Mouse (Mus musculus) gastrocnemius, postnatal 4 days (tissue): ENCODE results near the gene Col23a1. TPM values are rescaled to one million over a fixed set of nuclear protein-coding genes. Genes with fewer than 3 reads are reported as not detected.
A peak's percentile ranks its signal among the peaks of the same experiment; 100 is the strongest.

ENCODE experiments used
- DNase-seq, 2 experiments: peaks; one replicate each; pipeline ENCODE4 v3.0.0; 2021 to 2022; ENCODE audit warnings: low spot score in 2 of 2, mixed read lengths in 2 of 2
- total RNA-seq, 2 experiments: library from RNA; stranded (reverse); gene quantifications; 2 replicates each; pipeline ENCODE4 v1.2.3; 2021

Col23a1 gene
- total RNA-seq, 2 experiments from 2014 or later = 25.0 to 34.6 TPM

DNA sequence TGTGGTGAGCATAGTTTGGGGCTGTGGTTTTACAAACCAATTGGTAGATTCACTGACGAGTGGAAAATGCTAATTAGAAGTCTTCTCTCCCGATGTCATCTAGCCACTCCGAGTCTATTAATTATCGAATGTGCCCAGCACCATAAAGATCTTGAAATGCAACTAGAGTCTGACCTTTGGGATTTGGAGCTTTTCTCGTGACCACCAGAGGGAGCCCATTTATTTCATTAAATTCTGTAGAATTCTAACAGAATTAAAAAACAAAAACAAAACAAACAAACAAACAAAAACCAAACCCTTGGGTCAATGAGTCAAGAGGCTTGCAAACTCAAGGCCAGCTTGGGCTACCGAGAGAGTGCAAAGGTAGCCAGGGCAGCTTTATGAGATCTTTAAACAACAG lies 37.2 kb downstream of the Col23a1 start:
- DNase-seq = no peak

DNA sequence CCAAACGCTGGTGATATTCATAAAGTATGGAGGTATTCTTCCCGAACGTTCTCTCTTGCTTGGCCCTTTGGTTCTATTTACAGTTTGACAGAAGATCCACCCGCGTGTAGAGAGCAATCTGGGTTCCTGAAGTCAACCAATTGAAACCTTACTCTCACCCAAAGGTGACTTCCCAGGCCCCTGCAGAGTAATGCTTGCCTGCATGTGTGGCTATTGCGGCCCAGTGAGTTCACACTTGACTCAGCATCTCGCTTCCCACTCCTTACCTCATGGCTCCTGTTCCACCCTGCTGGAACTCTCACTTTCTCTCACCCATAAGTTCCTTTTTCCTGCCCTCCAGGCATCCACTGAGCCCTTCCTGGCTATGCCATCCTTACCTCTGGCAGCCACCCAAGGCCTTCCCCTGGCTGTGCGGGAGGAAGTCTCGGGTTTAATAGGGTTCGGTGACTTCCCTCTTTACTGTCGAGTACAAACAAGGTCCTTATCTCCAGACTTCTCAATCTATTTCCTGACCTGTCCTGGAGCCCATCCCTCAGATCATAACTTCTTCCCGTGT lies 38.7 kb downstream of the Col23a1 start:
- DNase-seq = no peak

DNA sequence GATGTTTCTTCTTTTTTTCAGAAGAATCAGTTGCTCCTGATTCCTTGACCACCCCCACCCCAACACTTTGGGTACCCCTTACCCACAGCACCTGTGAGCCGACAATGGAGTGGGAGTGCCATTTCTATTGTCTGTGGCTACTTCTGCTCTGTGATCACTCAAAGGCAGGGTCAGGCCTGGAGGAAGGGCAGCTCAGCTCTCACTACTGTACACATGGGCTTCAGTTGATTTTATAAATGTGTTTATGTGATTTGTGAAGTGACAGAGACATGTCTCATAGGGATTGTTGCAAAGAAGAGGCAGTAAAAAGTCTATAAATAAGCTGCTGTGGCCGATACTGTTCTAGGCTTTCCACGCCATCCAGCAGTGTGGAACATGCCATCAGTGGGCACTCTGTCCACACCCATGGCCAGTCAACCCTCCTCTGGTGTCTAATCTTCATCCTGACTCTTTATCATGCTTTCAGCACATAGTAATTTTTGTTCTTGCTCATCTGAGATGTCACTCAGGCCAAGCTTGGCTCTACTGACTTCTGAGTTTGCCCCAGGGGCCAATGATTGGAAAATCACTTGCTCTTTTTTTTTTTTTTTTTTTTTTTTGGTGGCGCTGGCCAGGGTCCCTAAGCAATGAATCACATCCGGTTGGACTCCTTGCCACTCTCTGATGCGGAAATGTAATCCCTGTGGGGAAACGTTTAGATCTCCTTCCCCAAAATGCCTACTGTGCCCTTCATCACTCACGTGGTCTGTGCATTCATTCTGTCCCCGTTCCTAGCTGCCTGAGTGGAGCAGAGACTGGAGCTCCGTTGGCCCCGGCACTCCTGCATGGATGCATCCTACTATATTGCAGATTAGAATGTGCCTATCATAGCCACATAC lies 40.4 kb downstream of the Col23a1 start:
- DNase-seq = no peak

DNA sequence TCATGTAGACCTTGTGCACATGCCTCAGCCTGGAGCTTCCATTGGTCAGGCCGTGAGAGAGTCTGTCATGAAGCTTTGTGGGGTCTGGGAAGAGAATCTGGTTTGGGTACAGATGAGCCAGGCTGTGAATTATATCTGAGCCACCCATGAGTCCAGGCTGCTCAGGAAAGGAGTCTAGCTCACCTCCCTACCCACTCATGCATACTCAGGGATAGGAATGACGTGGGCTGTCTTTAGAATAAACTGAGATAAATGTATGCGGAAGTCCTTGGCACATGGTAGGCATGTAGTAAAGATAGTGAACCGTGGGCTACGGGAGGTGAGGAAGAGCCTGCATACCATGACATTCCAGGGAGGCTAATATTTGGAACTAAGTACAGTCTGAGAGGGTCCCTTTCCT lies 44.3 kb downstream of the Col23a1 start:
- DNase-seq = no peak

DNA sequence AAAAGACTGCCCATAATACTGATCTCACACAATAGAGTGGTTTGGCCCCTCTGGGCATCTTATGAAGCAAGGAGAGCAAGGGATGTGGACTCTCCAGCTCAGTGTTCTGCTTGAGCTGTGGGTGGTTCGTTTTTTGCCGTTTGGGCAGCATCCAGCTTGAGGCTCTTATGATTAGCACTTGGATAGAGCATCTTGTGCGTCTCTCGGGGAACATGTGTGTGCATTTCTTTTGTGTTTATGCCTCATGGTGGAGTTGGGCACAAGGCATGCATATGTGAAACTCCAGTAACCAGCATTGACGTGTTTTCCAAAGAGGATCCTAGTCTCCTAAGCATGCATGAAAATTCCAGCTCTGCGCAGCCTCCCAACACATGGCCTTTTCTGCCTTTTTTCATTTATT lies 47.9 kb downstream of the Col23a1 start:
- DNase-seq = no peak

DNA sequence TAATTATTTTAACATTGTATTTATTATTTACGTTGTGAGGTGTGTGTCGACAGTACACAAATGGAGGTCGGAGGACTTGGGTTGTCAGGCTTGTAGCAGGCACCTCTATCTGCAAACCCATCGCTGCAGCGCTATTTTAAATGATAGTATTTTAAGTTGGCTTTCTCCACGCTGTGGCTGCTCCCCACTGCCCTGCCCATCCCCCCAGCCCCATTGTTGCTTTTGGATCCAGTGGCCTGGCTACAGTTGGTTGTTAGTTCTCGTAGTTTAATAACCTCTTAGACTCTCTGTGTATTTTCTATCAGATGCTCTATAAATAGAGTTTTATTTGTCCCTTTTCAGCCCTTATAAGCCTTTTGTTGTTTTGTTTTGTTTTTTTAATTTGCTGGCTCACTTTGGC lies 48.7 kb downstream of the Col23a1 start:
- no peak for DNase-seq

DNA sequence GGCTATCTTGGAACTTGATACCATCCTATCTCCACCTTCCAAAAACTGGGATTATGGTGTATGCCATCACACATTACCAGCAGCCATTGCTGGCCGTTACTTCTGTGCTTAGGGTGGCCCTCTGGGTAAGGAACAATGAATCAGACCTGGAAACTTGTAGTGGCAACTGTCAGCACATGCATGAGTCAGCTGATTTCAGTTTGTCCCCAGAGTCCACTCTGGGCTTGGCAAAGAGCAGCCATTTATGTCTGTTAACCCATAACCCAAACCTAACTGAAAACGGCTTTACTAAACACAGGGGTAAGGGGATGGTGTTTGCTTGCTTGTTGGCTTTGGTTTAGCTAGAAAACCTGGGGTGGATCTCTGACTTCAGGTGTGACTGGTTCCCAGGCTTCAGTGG lies 51.4 kb downstream of the Col23a1 start:
- no peak for DNase-seq

DNA sequence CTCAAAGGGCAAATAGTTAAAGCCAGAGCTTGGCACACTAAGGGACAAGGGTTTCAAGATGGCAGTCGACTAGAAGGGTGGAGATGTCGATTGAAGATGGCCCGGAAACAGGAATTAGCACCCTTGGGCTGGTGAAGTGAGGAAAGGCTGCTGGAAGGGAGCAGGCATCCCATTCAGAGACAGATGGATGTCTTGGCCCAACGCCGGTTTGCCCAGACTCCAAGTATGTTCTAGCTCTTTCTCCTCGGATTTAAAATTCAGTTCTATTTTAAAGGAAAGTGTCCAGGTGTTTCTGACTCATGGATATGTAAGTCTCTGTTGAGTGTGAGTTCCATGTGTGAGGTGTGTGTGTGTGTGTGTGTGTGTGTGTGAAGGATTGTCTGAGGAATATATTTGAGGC lies 53.1 kb downstream of the Col23a1 start:
- DNase-seq = no peak

DNA sequence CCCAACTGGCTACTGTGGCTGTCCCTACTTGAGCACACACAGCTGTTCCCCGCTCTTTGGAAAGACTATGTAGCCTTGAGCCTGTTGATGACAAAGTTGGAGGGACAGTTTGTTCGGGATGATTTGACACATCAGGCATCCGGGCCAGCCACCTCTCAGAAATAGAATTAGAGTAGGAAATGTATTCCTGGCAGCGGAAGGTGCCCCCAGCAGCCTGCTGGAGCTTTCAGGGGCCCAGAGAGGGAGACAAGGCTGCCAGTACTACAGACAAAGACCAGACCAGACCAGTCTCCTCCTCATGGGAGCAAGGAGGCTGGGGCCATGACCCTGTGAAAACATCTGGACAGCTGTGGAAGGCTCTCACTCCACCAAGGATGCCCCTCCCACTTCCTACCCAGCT lies 53.6 kb downstream of the Col23a1 start:
- DNase-seq = no peak

DNA sequence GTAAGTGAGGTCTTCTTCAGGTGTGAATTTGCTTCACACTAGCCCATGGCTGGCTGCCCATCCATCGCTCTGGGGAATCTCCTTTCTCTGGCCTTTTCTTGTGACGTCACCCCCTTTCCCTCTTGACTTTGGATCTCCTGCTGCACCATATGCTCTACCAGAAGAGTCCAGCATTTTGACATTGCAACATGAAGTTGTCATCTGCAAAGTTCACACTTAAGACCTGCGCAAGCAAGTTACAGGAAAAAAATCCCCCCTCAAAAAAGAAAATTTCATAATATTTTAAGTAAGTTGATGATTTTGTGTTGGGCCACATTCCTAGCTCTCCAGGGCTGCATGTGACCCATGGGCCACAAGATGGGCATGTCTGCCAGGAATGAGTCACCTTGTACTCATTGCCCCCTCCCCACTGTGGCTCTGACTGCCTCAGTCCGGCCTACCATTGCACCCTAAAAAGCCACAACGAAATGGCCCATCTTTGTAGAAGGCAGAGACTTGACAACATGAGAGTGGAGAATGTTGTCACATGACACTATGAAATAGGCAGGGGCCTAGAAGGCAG lies 54.1 kb downstream of the Col23a1 start:
- DNase-seq = no peak

DNA sequence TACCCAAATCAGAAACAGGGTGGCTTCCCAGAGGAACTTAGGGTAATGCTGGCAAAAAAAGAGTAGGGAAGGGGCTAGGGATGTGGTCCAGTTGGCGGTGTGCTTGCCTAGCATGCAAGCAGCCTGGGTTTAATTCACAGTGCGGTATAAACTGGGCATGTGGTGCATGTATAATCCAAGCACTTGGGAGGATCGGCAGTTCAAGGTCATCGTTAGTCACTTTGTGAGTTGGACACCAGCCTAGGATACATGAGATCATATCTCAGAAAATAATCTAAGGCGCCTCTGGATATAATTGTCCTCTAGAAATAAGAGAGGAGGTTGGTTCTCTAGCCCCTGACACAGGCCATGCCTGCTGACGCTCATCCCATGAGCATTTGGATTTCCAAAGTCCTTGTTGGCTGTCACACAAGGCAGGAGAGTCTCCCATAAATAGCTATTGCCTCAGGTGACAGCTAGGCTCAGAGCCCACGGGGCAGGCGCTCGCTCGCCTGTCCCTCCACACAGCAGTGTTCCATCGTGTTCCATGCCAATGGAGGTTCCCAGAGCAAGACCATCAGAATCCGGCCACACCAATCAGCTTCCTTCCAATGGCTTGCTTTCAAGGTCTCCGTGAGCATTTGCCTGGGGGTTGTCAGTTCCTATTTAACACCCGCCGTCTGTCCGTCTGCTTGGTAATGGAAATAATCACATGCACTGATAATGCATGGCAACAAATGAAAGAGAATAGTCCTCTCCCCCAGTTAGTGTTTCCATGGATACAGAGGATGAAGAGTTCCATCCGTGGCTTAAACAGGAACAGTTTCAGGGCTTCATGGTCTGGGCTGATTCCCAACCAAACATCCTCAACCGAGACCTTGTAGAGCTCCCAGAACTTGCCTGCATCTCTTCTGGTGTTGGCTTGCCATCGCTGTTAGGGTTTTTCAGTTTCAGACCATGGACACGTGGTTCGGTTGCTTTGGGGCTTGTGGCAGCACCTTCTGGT lies 56.1 kb downstream of the Col23a1 start:
- DNase-seq = no peak

DNA sequence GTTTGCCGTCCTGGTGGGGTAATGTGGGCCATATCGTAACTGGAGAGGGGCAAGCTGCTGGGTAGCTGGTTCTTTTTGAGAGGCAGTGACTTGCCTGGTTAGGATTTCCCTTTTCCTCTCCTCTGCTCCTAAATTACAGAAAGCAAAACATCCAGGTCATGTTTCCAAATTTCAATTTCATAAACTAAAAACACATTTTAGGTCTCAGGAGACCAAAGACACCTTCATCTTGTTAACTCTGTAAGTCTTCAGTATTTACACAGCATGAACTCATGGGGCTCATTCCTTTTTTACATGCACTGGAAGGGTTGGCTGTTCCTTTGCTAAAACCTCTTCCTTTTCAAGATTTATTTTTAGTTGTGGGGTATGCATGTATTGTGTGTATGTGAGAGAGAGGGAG lies 58.0 kb downstream of the Col23a1 start:
- DNase-seq = no peak

DNA sequence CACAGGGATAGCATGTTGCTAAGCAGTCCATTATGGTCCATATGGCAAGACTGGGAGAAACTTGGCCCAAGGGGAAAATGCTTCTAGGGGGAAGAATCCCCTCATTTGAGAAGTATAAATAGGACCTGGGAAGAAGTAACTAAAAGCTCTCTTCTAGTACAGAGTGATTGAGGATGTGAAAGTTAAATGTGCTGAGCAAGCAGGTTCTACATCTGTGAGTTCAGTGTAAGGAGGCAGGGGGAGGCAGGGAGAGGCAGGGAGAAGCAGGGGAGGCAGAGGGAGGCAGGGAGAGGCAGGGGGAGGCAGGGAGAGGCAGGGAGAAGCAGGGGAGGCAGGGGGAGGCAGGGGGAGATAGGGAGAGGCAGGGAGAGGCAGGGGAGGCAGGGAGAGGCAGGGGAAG lies 59.9 kb downstream of the Col23a1 start:
- DNase-seq = no peak

DNA sequence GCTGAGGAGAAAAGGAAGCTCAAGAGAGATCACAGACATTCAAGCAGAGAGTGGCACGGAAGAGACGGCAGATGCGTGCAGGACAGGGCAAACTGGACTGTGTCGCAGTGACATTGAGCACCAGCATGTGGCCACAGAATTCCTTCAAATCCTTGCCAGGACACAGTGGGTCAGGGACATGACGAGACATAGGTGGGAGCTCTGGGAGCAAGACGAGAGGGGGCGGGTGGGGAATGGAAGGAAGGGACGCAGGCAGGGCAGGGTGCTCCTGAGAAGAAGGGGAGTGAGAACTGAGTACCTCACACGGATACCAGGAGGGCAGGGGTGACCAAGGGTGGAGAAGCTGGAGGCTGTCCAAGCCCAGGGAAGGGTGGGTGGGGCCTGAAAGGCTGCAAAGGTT lies 61.4 kb downstream of the Col23a1 start:
- no peak for DNase-seq

DNA sequence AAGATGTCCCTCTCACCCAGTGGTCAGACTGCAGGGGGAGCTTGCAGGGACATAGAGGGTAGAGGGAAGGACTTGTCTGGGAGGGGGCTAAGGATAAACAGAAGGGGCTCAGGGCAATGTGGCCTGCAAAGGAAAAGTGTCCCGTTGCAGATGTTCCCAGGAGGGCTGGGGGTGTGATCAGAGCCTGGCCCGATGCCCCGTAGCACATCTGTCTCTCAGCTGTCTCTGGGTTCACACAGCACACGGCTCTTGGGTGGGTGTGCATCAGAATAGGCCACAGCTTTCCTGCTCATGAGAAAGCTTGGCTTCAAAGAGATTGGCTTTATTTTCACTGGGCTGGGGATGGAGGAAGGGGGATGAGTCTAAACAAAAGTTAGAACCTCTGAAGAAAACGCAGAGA lies 62.1 kb downstream of the Col23a1 start:
- no peak for DNase-seq

DNA sequence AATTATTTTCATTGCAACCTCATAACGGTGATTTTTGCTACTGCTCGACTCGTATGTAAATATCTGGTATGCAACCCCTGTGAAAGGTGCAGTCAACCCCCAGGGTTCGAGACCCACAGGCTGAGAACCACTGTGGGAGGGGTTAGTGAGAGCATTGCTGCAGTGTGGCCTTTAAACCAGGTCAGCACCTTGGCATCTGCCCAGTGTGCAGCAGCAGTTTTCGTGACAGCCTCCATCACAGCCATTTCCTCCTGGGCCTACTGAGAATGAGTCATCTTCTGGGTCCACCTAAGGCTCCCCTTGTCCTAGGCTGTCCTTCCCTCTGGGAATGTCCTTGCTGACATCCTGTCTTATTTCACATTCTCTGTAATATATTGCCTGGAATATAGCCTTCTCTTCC lies 64.0 kb downstream of the Col23a1 start:
- DNase-seq = peak in 1 of 2 experiments; percentile 8

DNA sequence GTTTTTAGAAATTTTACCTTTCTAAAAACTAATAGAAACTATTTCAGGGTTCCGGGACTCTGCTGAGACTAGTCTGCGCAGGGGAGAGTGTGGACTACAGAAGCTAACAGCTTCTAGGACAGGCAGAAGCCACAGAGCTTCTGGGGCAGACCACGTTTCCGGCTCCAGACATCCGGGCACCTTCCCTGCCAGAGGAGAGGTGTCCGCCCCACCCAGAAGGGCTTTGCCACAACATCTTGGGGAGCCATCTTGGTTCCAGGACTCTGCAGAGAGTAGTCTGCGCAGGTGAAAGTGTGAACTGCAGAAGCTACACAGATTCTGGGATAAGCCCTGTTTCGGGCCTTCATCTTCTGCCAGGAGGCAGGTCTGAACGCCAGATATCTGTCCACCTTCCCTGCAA lies 69.3 kb downstream of the Col23a1 start:
- peak in 1 of 2 experiments; percentile 9 for DNase-seq

DNA sequence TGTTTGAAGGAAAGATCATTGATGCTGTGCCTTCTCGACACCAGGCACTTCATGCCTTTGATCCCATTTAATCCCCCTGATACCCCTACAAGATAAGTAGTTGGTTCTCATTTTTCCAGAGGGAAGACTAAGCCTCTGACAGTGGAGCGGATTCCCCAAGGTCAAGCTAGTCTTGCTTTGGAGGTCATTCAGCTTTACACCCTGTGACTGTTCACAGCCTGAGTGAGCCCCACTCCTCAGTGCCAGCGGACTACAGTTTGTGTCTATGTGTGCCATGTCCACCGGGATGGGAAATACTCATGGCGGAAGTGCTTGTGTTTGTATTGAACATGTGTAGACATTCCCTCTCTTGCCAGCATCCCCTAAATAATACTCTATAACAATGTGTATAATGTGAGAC lies 74.6 kb downstream of the Col23a1 start:
- DNase-seq = peak in 1 of 2 experiments; percentile 4

DNA sequence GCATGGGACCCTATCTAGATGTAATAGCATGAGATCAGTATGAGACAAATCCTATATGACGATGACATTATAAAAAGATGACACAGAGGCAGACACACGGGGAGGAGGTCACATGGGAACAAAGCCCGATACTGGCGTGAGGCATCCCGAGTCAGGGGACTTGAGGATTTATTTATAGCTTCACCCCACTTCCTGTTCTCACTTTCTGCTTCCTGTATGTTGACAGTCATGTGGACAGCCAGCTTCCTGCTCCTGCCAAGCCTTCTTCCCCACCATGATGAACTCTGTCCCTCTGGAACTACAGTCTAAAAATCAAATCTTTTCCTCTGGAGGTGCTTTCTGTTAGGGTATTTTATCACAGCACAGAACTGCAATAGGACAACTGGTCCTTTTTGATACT lies 77.6 kb downstream of the Col23a1 start:
- DNase-seq = peak in 1 of 2 experiments; percentile 7

DNA sequence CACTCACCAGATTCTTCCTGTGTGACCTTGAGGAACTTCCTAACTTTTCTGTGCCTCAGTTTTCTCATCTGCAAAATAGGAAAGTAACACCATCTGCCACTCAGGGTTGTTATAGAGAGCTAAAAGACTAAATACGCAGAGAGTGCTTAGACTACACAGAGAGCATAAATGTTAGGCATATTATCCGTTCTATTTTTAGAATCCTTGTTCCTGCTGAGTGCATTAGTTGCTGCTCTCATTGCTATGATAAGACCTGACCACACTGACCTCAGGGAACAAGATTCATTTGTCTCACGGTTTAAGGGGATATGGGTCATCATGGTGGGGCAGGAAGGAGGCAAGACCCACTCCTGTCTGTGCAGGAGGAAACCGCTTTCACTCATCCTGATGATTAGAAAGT lies 80.6 kb downstream of the Col23a1 start:
- DNase-seq = no peak

DNA sequence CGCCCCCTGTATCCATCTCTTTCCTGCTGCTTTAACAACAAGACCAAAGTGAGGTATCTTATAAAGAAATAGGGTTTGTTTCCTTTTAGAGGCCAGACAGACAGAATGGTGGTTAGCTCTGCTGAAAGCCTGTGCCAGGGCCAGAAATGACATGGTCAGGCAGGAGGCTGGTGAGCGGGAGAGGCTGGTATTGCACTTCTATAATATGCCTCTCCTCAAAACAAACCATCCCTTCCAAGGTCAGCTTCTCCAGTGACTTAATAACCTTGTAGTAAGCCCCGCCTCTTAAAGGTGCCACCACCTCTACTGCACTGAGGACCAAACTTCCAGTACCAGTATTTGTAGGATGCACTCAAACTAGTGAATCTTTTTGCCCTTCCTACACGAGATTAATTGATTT lies 81.6 kb downstream of the Col23a1 start:
- peak in 1 of 2 experiments; percentile 10 for DNase-seq
